Mouse (Mus musculus): ENCODE data around the gene Dph1. TPM values are rescaled to one million over a fixed set of nuclear protein-coding genes. Genes with fewer than 3 reads are reported as not detected.

The Dph1 gene
- total and polyA plus RNA-seq, 3 experiments: 8.5 to 21.7 (median 11.6) TPM

DNA sequence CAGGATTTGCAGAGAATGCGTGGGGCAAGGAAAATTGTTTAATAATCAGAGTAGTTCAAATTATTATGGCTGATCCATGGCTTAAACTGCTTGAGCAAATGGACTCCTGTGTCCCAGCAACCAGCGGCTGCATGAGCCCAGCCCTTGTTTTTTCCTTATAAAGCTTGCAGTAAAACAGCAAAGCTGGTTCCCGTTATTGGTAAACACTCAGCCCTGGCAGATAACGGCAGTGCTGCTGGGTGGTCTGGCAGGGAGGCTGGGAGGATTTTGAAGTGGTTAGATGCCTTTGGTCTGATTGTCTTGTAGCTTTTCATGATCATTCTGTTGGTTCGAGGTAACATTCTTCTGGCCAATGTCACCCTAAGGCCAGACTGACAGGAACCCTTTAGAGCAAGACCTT lies 34.6 kb downstream of the Dph1 start:
- Histone ChIP-seq H3K27me3 (ENCODE audit: control insufficient read depth, insufficient read depth, low read length) (no peaks in the 10 kb centered on the region), H3K9ac (ENCODE audit: low read depth, low read length) (no peak overlapping the region), H3K79me2 (replicated peaks; ENCODE audit: control insufficient read depth, insufficient read depth, low read length) (no peaks in the 10 kb centered on the region), H3K4me3 (no peak overlapping the region), H3K27ac (peak overlapping the region; percentile 76), H3K36me3 (ENCODE audit: control insufficient read depth, insufficient read depth, low read length) (peaks cover 2% of the 10 kb centered on the region), H3K4me1 (ENCODE audit: control insufficient read depth, insufficient read depth, low read length) (peaks cover 40% of the 10 kb centered on the region)
- DNase-seq: no peak
- WGBS: 46% methylated on average over 5 of the region's 5 CpGs
- TF ChIP-seq EP300 (IDR thresholded peaks at IDR 0.05; ENCODE audit: insufficient read depth, low read depth, low read length): no peak
- no peak for TF ChIP-seq CTCF (IDR thresholded peaks at IDR 0.05)
- no peak for TF ChIP-seq POLR2A (IDR thresholded peaks at IDR 0.05; ENCODE audit: insufficient read depth, low read depth, low read length)
- intact Hi-C loops (cut with DNase I): loop anchor here (2.0 kb wide), 1 partner anchor 20 kb away; no protein-coding TSS in a partner anchor

DNA sequence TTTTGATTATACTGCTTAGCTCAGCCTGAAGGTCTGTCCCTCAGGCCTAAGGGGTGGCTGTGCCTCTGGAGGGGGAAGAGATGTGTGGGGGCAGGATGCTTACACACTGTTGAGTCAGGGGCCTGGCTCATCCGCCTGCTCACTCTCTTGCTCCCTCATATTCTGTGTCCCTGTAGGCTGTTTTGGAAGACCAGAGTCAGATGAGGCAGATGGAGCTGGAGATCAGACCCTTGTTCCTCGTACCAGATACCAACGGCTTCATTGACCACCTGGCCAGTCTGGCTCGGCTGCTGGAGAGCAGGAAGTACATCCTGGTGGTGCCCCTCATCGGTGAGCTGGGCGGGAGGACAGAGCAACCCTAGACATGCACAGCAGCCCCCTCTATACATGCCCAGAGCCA lies 35.1 kb downstream of the Dph1 start:
- 44% methylated on average over 6 of the region's 6 CpGs for WGBS
- TF ChIP-seq EP300 (IDR thresholded peaks at IDR 0.05; ENCODE audit: insufficient read depth, low read depth, low read length): no peak
- no peak for TF ChIP-seq CTCF (IDR thresholded peaks at IDR 0.05)
- TF ChIP-seq POLR2A (IDR thresholded peaks at IDR 0.05; ENCODE audit: insufficient read depth, low read depth, low read length): no peak
- Histone ChIP-seq H3K27me3 (ENCODE audit: control insufficient read depth, insufficient read depth, low read length) (no peaks in the 10 kb centered on the region), H3K9ac (ENCODE audit: low read depth, low read length) (no peak overlapping the region), H3K79me2 (replicated peaks; ENCODE audit: control insufficient read depth, insufficient read depth, low read length) (no peaks in the 10 kb centered on the region), H3K36me3 (ENCODE audit: control insufficient read depth, insufficient read depth, low read length) (peaks cover 2% of the 10 kb centered on the region), H3K4me3 (no peak overlapping the region), H3K4me1 (ENCODE audit: control insufficient read depth, insufficient read depth, low read length) (peaks cover 40% of the 10 kb centered on the region), H3K27ac (peak overlapping the region; percentile 76)
- no peak for DNase-seq
- intact Hi-C loops (cut with DNase I): loop anchor here (2.0 kb wide), 1 partner anchor 19 kb away; no protein-coding TSS in a partner anchor

DNA sequence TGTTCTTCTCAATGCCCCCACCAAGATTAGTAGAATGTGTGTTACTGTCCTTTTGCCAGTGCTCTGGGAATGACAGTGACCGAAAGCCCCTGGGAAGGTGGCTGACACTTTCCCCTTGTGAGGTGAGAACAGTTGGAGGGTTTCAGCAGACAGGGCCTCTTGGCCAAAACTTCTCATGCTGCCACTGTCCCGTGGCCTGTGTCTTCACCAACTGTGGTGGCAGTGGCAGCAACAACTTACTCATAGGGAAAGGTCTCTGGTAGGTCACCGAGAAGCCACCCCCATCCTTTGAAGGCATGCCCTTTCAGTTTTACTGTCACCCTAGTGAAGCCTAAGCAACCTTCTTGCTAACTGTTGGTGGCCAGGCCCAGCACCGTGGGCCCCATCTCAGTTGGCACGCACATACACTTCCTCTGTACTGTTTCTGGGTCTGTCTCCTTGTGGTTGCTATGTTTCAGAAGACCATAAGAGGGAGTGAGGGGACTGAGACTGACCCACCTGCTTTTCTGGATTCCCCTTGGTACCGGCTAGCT lies 36.9 kb downstream of the Dph1 start:
- Histone ChIP-seq H3K27ac (peak overlapping the region; percentile 78), H3K27me3 (ENCODE audit: control insufficient read depth, insufficient read depth, low read length) (no peaks in the 10 kb centered on the region), H3K36me3 (ENCODE audit: control insufficient read depth, insufficient read depth, low read length) (peaks cover 2% of the 10 kb centered on the region), H3K79me2 (replicated peaks; ENCODE audit: control insufficient read depth, insufficient read depth, low read length) (no peaks in the 10 kb centered on the region), H3K9ac (ENCODE audit: low read depth, low read length) (no peak overlapping the region), H3K4me1 (ENCODE audit: control insufficient read depth, insufficient read depth, low read length) (peaks cover 37% of the 10 kb centered on the region), H3K4me3 (no peak overlapping the region)
- TF ChIP-seq EP300 (IDR thresholded peaks at IDR 0.05; ENCODE audit: insufficient read depth, low read depth, low read length) (no peak), CTCF (IDR thresholded peaks at IDR 0.05) (peak; percentile 47)
- peak in 1 of 2 experiments; percentile 20 for DNase-seq
- intact Hi-C loops (cut with DNase I): no loop called here
- WGBS: 54% methylated on average over 6 of the region's 6 CpGs

DNA sequence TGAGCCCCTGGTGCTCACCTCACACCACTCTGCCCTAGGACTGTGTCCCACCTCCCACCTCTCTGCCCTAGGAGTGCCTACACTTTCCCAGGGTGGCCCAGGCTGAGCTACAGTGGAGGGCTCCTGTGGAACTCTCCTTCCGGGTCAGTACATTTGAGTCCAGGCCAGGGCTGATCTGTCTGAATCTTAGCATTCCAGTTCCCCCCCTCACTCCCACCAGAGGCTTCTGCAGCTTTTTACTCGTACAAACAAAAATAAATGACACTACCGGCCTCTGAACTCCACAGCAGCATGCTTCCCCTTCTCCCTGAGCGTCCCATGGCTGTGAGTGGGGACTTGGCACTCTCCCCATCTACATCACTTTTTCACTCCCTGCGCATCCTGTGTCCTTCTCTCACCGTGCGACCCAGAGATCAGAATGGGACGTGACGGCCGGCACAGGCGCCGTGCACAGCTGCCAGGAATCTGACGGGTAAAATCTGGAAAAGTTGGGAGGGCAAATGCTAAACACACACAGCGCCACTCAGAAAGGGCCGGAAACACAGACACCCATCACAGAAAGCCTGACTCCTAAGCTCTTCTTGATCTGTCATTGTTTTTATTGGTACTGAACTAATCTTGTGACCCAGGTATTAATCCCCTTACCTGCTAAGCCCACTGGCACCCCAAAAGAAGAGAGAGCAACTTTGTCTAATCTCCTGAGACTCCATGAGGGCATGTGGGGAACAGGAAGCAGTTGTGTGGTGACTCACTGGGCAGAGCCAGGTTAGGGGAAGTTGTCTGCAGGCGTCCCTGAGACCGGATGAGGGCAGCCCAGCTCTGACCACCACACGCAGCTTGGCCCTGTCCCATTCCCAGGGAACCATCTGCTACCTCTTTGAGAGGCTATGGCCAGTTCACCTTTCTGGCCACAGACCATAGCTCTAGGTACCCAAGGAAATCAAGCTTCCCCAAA lies 38.2 kb downstream of the Dph1 start:
- Histone ChIP-seq H3K36me3 (ENCODE audit: control insufficient read depth, insufficient read depth, low read length) (peaks cover 2% of the 10 kb centered on the region), H3K9ac (ENCODE audit: low read depth, low read length) (peak overlapping the region; percentile 23), H3K4me1 (ENCODE audit: control insufficient read depth, insufficient read depth, low read length) (peaks cover 37% of the 10 kb centered on the region), H3K27me3 (ENCODE audit: control insufficient read depth, insufficient read depth, low read length) (no peaks in the 10 kb centered on the region), H3K27ac (peak overlapping the region; percentile 78), H3K4me3 (no peak overlapping the region), H3K79me2 (replicated peaks; ENCODE audit: control insufficient read depth, insufficient read depth, low read length) (no peaks in the 10 kb centered on the region)
- WGBS: 29% methylated on average over 18 of the region's 18 CpGs
- intact Hi-C loops (cut with DNase I): no loop called here
- DNase-seq: peak; percentile 77 to 79
- TF ChIP-seq CTCF (IDR thresholded peaks at IDR 0.05) (no peak), EP300 (IDR thresholded peaks at IDR 0.05; ENCODE audit: insufficient read depth, low read depth, low read length) (peak; percentile 51; the same call in 1 of the 2 replicates), POLR2A (IDR thresholded peaks at IDR 0.05; ENCODE audit: insufficient read depth, low read depth, low read length) (no peak)

DNA sequence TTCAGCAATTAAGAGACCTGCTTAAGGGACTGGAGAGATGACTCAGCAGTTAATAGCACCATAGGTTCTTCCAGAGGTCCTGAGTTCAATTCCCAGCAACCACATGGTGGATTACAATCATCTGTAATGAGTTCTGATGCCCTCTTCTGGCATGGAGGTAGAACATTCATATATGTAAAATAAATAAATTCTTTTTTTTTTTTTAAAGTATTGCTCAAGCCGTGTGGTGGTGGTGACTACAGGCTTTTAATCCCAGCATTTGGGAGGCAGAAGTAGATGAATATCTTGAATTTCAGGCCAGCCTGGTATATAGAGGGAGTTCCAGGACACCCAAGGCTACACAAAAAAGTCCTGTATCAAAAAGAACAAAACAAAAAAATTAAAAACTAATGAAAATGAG lies 40.7 kb downstream of the Dph1 start:
- H3K9ac ChIP-seq (ENCODE audit: low read depth, low read length): no peak overlapping the region
- H3K4me1 ChIP-seq (ENCODE audit: control insufficient read depth, insufficient read depth, low read length): peaks cover 30% of the 10 kb centered on the region
- H3K4me3 ChIP-seq: no peak overlapping the region
- no peaks in the 10 kb centered on the region for H3K27me3 ChIP-seq (ENCODE audit: control insufficient read depth, insufficient read depth, low read length)
- WGBS: 81% methylated on average over 1 of the region's 1 CpGs
- H3K36me3 ChIP-seq (ENCODE audit: control insufficient read depth, insufficient read depth, low read length): peaks cover 15% of the 10 kb centered on the region
- H3K27ac ChIP-seq: no peak overlapping the region
- intact Hi-C loops (cut with DNase I): no loop called here
- TF ChIP-seq CTCF (IDR thresholded peaks at IDR 0.05) (peak; percentile 14; the same call in 1 of the 2 replicates), POLR2A (IDR thresholded peaks at IDR 0.05; ENCODE audit: insufficient read depth, low read depth, low read length) (no peak)
- no peaks in the 10 kb centered on the region for H3K79me2 ChIP-seq (replicated peaks; ENCODE audit: control insufficient read depth, insufficient read depth, low read length)
- DNase-seq: no peak

Data from heart, adult 2 months (tissue).